Mouse (Mus musculus) G1E (cell line): ENCODE measurements around the gene Lbhd1.

Source experiments
- CTCF ChIP-seq: IDR thresholded peaks from 2 replicates; pipeline ENCODE4 v1.5.1; 2012; ENCODE audit warnings: low read depth, low read length, inconsistent platforms, mixed read lengths
- GATA1 ChIP-seq: IDR thresholded peaks from 2 replicates; pipeline ENCODE4 v1.6.1; 2012; ENCODE audit warnings: borderline replicate concordance, low read length, inconsistent platforms, mixed read lengths
- GATA2 ChIP-seq: IDR thresholded peaks from 2 replicates; pipeline ENCODE4 v1.6.1; 2012; ENCODE audit warnings: low read depth, low read length, inconsistent platforms, borderline replicate concordance
- TAL1 ChIP-seq: conservative IDR thresholded peaks from 2 replicates; pipeline ENCODE4 v1.6.1; 2012; ENCODE audit warnings: low read depth, low read length, inconsistent platforms, mixed read lengths

- TF ChIP-seq GATA2 (no peak), CTCF (no peak), TAL1 (no peak), GATA1 (no peak)
Observed at GRCm38 (mm10) chr19:8842961-8843360, 40.6 kb upstream of the Lbhd1 start.
